Mouse (Mus musculus): ENCODE measurements around the gene Fanca.

Gene Fanca

GRCm38 (mm10) chr8:123318467-123318911 lies at the start of gene Fanca:
TSS of gene Fanca (minus strand) at chr8:123318576.
- in situ Hi-C loops (cut with MboI) = no loop called here

- in situ Hi-C loops (cut with MboI) = no loop called here
These were observed 42.8 kb upstream of the Fanca start for GRCm38 (mm10) chr8:123361082-123361739.

- in situ Hi-C loops (cut with MboI) = no loop called here
These were observed 34.8 kb upstream of the Fanca start for GRCm38 (mm10) chr8:123353216-123353615.

GRCm38 (mm10) chr8:123352786-123353185 lies 34.4 kb upstream of the Fanca start:
- in situ Hi-C loops (cut with MboI) = no loop called here

- in situ Hi-C loops (cut with MboI) = no loop called here
These were observed 33.7 kb upstream of the Fanca start for GRCm38 (mm10) chr8:123352118-123352517.

GRCm38 (mm10) chr8:123349073-123349472 lies 30.7 kb upstream of the Fanca start:
- in situ Hi-C loops (cut with MboI) = no loop called here

GRCm38 (mm10) chr8:123348237-123348843 lies 30.0 kb upstream of the Fanca start:
- in situ Hi-C loops (cut with MboI) = no loop called here

- in situ Hi-C loops (cut with MboI) = no loop called here
These were observed 28.9 kb upstream of the Fanca start for GRCm38 (mm10) chr8:123347293-123347692.

- in situ Hi-C loops (cut with MboI) = no loop called here
These were observed 27.5 kb upstream of the Fanca start for GRCm38 (mm10) chr8:123345856-123346255.

- in situ Hi-C loops (cut with MboI) = no loop called here
These were observed 26.8 kb upstream of the Fanca start for GRCm38 (mm10) chr8:123345135-123345534.

- in situ Hi-C loops (cut with MboI) = no loop called here
These were observed 25.0 kb upstream of the Fanca start for GRCm38 (mm10) chr8:123343422-123343821.

GRCm38 (mm10) chr8:123342911-123343310 lies 24.5 kb upstream of the Fanca start:
- in situ Hi-C loops (cut with MboI) = no loop called here

- in situ Hi-C loops (cut with MboI) = no loop called here
These were observed 23.9 kb upstream of the Fanca start for GRCm38 (mm10) chr8:123342253-123342652.

- in situ Hi-C loops (cut with MboI) = no loop called here
These were observed 23.0 kb upstream of the Fanca start for GRCm38 (mm10) chr8:123341040-123342015.

- in situ Hi-C loops (cut with MboI) = no loop called here
These were observed 21.7 kb upstream of the Fanca start for GRCm38 (mm10) chr8:123340071-123340470.

GRCm38 (mm10) chr8:123337475-123337874 lies 19.1 kb upstream of the Fanca start:
- in situ Hi-C loops (cut with MboI) = no loop called here

GRCm38 (mm10) chr8:123334467-123334866 lies 16.1 kb upstream of the Fanca start:
- in situ Hi-C loops (cut with MboI) = no loop called here

- in situ Hi-C loops (cut with MboI) = no loop called here
These were observed 15.5 kb upstream of the Fanca start for GRCm38 (mm10) chr8:123333864-123334263.

- in situ Hi-C loops (cut with MboI) = no loop called here
These were observed 14.8 kb upstream of the Fanca start for GRCm38 (mm10) chr8:123333091-123333587.

GRCm38 (mm10) chr8:123332262-123333090 lies 14.1 kb upstream of the Fanca start, which contains the start of gene Spire2:
TSS of gene Spire2 (plus strand) at chr8:123332713.
- in situ Hi-C loops (cut with MboI) = no loop called here

- in situ Hi-C loops (cut with MboI) = no loop called here
These were observed 13.4 kb upstream of the Fanca start for GRCm38 (mm10) chr8:123331810-123332209.
